Mouse (Mus musculus) heart, adult 2 months (tissue): ENCODE data around the gene Med13l.

ENCODE experiments used
- CTCF ChIP-seq: fragments of 200-600 bp; IDR thresholded peaks from 2 replicates; pipeline ENCODE4 v1.8.1; 2022; ENCODE audit warnings: antibody characterized with exemption, mild to moderate bottlenecking, moderate library complexity
- EP300 ChIP-seq: fragments of 200-500 bp; IDR thresholded peaks from 2 replicates; pipeline ENCODE4 v1.6.1; 2011; ENCODE audit warnings: low read depth, low read length, control low read depth; ENCODE audit not compliant: insufficient read depth
- POLR2A ChIP-seq: fragments of 200-500 bp; IDR thresholded peaks from 2 replicates; pipeline ENCODE4 v1.6.1; 2011; ENCODE audit warnings: mild to moderate bottlenecking, low read depth, low read length, control low read depth; ENCODE audit not compliant: insufficient read depth

GRCm38 (mm10) chr5:118516066-118516465 is 44.4 kb upstream of the Med13l start:
- TF ChIP-seq CTCF, result no peak
- no peak for TF ChIP-seq EP300
- no peak for TF ChIP-seq POLR2A
